ENCODE assay signal across 24 mouse cellular contexts in the genomic region with DNA sequence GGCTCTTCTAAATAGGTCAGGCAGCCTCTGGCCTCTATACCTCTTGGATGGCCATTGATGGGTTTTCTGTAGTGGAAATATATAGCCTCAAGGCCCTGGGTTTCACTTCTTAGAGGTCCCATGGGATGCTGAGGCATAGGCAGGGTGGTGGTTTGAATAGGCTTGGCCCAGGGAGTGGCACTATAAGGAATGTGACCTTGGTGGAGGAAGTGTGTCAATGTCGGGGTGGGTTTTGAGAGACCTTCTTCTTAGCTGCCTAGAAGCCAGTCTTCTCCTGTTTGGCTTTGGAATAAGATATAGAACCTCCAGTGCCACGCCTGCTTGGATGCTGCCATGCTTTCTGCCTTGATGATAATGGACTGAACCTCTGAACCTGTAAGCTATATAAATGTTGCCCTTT.
"Had no signal": no experiment of that assay in that cellular context is flagged by ENCODE, and none has a peak within 500 bp of the region (broad histone marks: within the 10 kb centered on the region; RNA-seq: fewer than 3 reads in every experiment).

No protein-coding gene starts in this region.

- H3K27ac ChIP-seq: embryonic facial prominence, embryonic 10.5 days; embryonic facial prominence, embryonic 12.5 days; embryonic facial prominence, embryonic 13.5 days; embryonic facial prominence, embryonic 15.5 days; forebrain, embryonic 10.5 days; forebrain, embryonic 12.5 days; forebrain, embryonic 13.5 days; forebrain, embryonic 15.5 days; gastrocnemius, adult 2 months; heart, adult 2 months; heart, embryonic 10.5 days had no signal

- H3K27me3 ChIP-seq: embryonic facial prominence, embryonic 12.5 days; embryonic facial prominence, embryonic 13.5 days; embryonic facial prominence, embryonic 15.5 days; forebrain, embryonic 15.5 days had no signal

- H3K36me3 ChIP-seq: embryonic facial prominence, embryonic 10.5 days; embryonic facial prominence, embryonic 12.5 days; embryonic facial prominence, embryonic 13.5 days; embryonic facial prominence, embryonic 15.5 days; forebrain, embryonic 10.5 days; forebrain, embryonic 12.5 days; forebrain, embryonic 15.5 days; heart, embryonic 10.5 days had no signal

- H3K9me3 ChIP-seq: embryonic facial prominence, embryonic 15.5 days; forebrain, embryonic 12.5 days; forebrain, embryonic 13.5 days; forebrain, embryonic 15.5 days; heart, embryonic 10.5 days had no signal

- H3K4me1 ChIP-seq: embryonic facial prominence, embryonic 12.5 days; embryonic facial prominence, embryonic 13.5 days; embryonic facial prominence, embryonic 15.5 days had no signal

- DNase-seq: cerebellum, postnatal 10 days; cerebellum, postnatal 14 days; cerebellum, postnatal 25 days; cerebellum, postnatal 36 days; embryo, embryonic 11 days; forebrain, postnatal 0 days; gastrocnemius, adult 2 months; gastrocnemius, postnatal 10 days; gastrocnemius, postnatal 14 days; gastrocnemius, postnatal 25 days; gastrocnemius, postnatal 36 days; heart, adult 11 months; heart, adult 18-20 months; heart, adult 2 months had no signal

- H3K4me3 ChIP-seq: embryonic facial prominence, embryonic 10.5 days; embryonic facial prominence, embryonic 12.5 days; embryonic facial prominence, embryonic 13.5 days; embryonic facial prominence, embryonic 15.5 days; erythroblast, embryonic 14.5 days; forebrain, embryonic 10.5 days; forebrain, embryonic 12.5 days; forebrain, embryonic 13.5 days; forebrain, embryonic 15.5 days; gastrocnemius, adult 2 months; heart, adult 2 months; heart, embryonic 10.5 days had no signal
